Mouse (Mus musculus) thymus, adult 2 months (tissue): ENCODE measurements around the gene Arnt2. TPM values are rescaled to one million over a fixed set of nuclear protein-coding genes. Genes with fewer than 3 reads are reported as not detected.

Experiments
- DNase-seq: peaks from one replicate; pipeline ENCODE4 v3.0.0; 2021
- H3K27ac ChIP-seq: fragments of 200-500 bp; 2 replicates; pipeline ENCODE4 v1.5.1; 2012; ENCODE audit warnings: low read length, control low read depth; ENCODE audit not compliant: control insufficient read depth, insufficient read depth
- H3K27me3 ChIP-seq: fragments of 200-500 bp; 2 replicates; pipeline ENCODE4 v1.6.1; 2012; ENCODE audit warnings: mild to moderate bottlenecking, low read length, moderate library complexity, mixed read lengths; ENCODE audit not compliant: control insufficient read depth, insufficient read depth
- H3K36me3 ChIP-seq: fragments of 200-500 bp; 2 replicates; pipeline ENCODE4 v1.6.1; 2012; ENCODE audit warnings: mild to moderate bottlenecking, low read length, moderate library complexity; ENCODE audit not compliant: control insufficient read depth, insufficient read depth
- H3K4me1 ChIP-seq: fragments of 200-500 bp; replicated peaks from 2 replicates; pipeline ENCODE4 v1.6.1; 2012; ENCODE audit warnings: low read length; ENCODE audit not compliant: control insufficient read depth, insufficient read depth
- H3K4me3 ChIP-seq: fragments of 200-500 bp; 2 replicates; pipeline ENCODE4 v1.5.1; 2012; ENCODE audit warnings: mild to moderate bottlenecking, low read length, control low read depth, moderate library complexity; ENCODE audit not compliant: control insufficient read depth, insufficient read depth
- CTCF ChIP-seq: fragments of 200-500 bp; IDR thresholded peaks from 2 replicates; pipeline ENCODE4 v1.5.1; 2012; ENCODE audit warnings: mild to moderate bottlenecking, control low read depth, low read length, moderate library complexity, borderline replicate concordance; ENCODE audit not compliant: control insufficient read depth, poor library complexity, insufficient read depth; ENCODE audit errors: extremely low read depth
- POLR2A ChIP-seq: fragments of 200-500 bp; IDR thresholded peaks from 2 replicates; pipeline ENCODE4 v1.6.1; 2012; ENCODE audit warnings: mild to moderate bottlenecking, low read length, control low read depth, moderate library complexity; ENCODE audit not compliant: control insufficient read depth, poor library complexity, insufficient read depth; ENCODE audit errors: extremely low read depth
- WGBS: fragments of 180-500 bp; shearing (Covaris S2); methylation state at CpG from one replicate; pipeline ENCODE4 v1.1.7; 2018; 5-methylcytosine and 5-hydroxymethylcytosine counted together
- polyA plus RNA-seq: library from polyadenylated mRNA; depleted of rRNA; stranded (reverse); fragments of >200 nt; gene quantifications from 2 replicates; pipeline ENCODE4 v1.2.3, GENCODE M21; 2012

Gene Arnt2
- polyA plus RNA-seq, 1 experiment, result 1.9 TPM

- no peak for DNase-seq
- TF ChIP-seq POLR2A, result no peak
- no peaks in the 10 kb centered on the region for H3K4me1 ChIP-seq
- 83% methylated on average over 2 of the region's 2 CpGs for WGBS
- H3K4me3 ChIP-seq, result no peak overlapping the region
- H3K27me3 ChIP-seq, result no peaks in the 10 kb centered on the region
- H3K27ac ChIP-seq, result no peak overlapping the region
- no peaks in the 10 kb centered on the region for H3K36me3 ChIP-seq
Measured at GRCm38 (mm10) chr7:84442343-84442911, 32.5 kb upstream of the Arnt2 start.

GRCm38 (mm10) chr7:84439606-84440005 is 29.6 kb upstream of the Arnt2 start:
- DNase-seq, result no peak
- no peaks in the 10 kb centered on the region for H3K36me3 ChIP-seq
- no peak for TF ChIP-seq POLR2A
- H3K27me3 ChIP-seq, result no peaks in the 10 kb centered on the region
- no peak overlapping the region for H3K4me3 ChIP-seq
- H3K27ac ChIP-seq, result no peak overlapping the region
- 66% methylated on average over 1 of the region's 1 CpGs for WGBS
- no peaks in the 10 kb centered on the region for H3K4me1 ChIP-seq

- DNase-seq, result no peak
Measured at GRCm38 (mm10) chr7:84434901-84435300, 24.9 kb upstream of the Arnt2 start.

GRCm38 (mm10) chr7:84432151-84432550 is 22.2 kb upstream of the Arnt2 start:
- TF ChIP-seq CTCF, result no peak
- TF ChIP-seq POLR2A, result no peak
- Histone ChIP-seq H3K4me1 (no peaks in the 10 kb centered on the region), H3K36me3 (no peaks in the 10 kb centered on the region), H3K27me3 (no peaks in the 10 kb centered on the region), H3K4me3 (no peak overlapping the region), H3K27ac (no peak overlapping the region)
- DNase-seq, result no peak

More at GRCm38 (mm10) chr7:84434901-84435300, 24.9 kb upstream of the Arnt2 start:
- Histone ChIP-seq H3K27ac (no peak overlapping the region), H3K27me3 (no peaks in the 10 kb centered on the region), H3K36me3 (no peaks in the 10 kb centered on the region), H3K4me1 (no peaks in the 10 kb centered on the region), H3K4me3 (no peak overlapping the region)
- WGBS, result 63% methylated on average over 2 of the region's 2 CpGs
- TF ChIP-seq POLR2A (no peak), CTCF (no peak)

- no peaks in the 10 kb centered on the region for H3K27me3 ChIP-seq
- no peaks in the 10 kb centered on the region for H3K36me3 ChIP-seq
- H3K27ac ChIP-seq, result no peak overlapping the region
- no peak for DNase-seq
- H3K4me3 ChIP-seq, result no peak overlapping the region
- no peak for TF ChIP-seq CTCF
- no peak for TF ChIP-seq POLR2A
- 95% methylated on average over 2 of the region's 2 CpGs for WGBS
- no peaks in the 10 kb centered on the region for H3K4me1 ChIP-seq
Measured at GRCm38 (mm10) chr7:84427221-84427620, 17.2 kb upstream of the Arnt2 start.

- Histone ChIP-seq H3K27ac (no peak overlapping the region), H3K27me3 (no peaks in the 10 kb centered on the region), H3K36me3 (no peaks in the 10 kb centered on the region), H3K4me3 (no peak overlapping the region), H3K4me1 (no peaks in the 10 kb centered on the region)
- WGBS, result 87% methylated on average over 7 of the region's 7 CpGs
- peak; percentile 4 for DNase-seq
- TF ChIP-seq CTCF (no peak), POLR2A (no peak)
Measured at GRCm38 (mm10) chr7:84424670-84425385, 14.9 kb upstream of the Arnt2 start.

- H3K4me3 ChIP-seq, result no peak overlapping the region
- no peak overlapping the region for H3K27ac ChIP-seq
- H3K27me3 ChIP-seq, result no peaks in the 10 kb centered on the region
- H3K36me3 ChIP-seq, result no peaks in the 10 kb centered on the region
- H3K4me1 ChIP-seq, result no peaks in the 10 kb centered on the region
- no peak for DNase-seq
- TF ChIP-seq POLR2A, result no peak
- TF ChIP-seq CTCF, result no peak
Measured at GRCm38 (mm10) chr7:84421753-84422152, 11.8 kb upstream of the Arnt2 start.
